10 mouse cellular contexts compared by ENCODE assay signal in the genomic region with DNA sequence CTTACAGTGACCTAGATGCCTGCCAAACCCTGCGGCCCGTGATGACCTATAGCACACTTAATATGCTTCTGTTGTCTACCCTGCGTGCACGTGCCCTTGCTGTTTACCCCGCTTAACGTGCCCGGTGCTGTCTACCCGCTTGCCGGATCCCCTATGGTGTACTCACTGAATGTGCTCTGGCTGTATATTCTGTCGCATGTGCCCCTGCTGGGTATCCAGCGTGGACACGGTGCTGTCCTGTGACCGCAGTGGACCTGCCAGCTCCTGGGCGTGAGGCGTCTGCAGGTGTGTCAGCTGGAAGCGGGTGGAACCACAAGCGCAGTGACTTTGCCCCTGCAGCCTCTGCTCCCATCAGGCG. TPM values are rescaled to one million over a fixed set of nuclear protein-coding genes. Genes with fewer than 3 reads are reported as not detected.
DNase-seq lines count a peak whose midpoint lies in the region; ATAC-seq and TF ChIP-seq lines count a peak whose summit lies in the region.
"Had no signal": no experiment of that assay in that cellular context is flagged by ENCODE, and none has a peak within 500 bp of the region (broad histone marks: within the 10 kb centered on the region; RNA-seq: fewer than 3 reads in every experiment).

A gene (minus strand): TSS at position 289 of the 358 bp plus-strand sequence.

- peaks cover 19% of the 10 kb centered on the region for H3K27me3 ChIP-seq in forebrain, embryonic 12.5 days
- H3K27me3 ChIP-seq in limb, embryonic 14.5 days (ENCODE audit: control insufficient read depth, insufficient read depth, low read length), result peaks cover 16% of the 10 kb centered on the region
- H3K27me3 ChIP-seq in neural tube, embryonic 15.5 days (replicated peaks), result peaks cover 26% of the 10 kb centered on the region

- H3K4me2 ChIP-seq in forebrain, embryonic 12.5 days, result peak within 1 kb of the TSS; percentile 93
- H3K4me2 ChIP-seq in limb, embryonic 14.5 days (replicated peaks; ENCODE audit: low read depth, low read length, severe bottlenecking), result peak within 1 kb of the TSS; percentile 93
- peak within 1 kb of the TSS; percentile 99 for H3K4me2 ChIP-seq in neural tube, embryonic 15.5 days

- TF ChIP-seq POLR2A in bone marrow, adult 2 months (IDR thresholded peaks at IDR 0.05; ENCODE audit: borderline replicate concordance, control insufficient read depth, low read depth, low read length), result no peak; the same call in 1 of the 2 replicates
- no peak for TF ChIP-seq POLR2A in limb, embryonic 14.5 days (IDR thresholded peaks at IDR 0.05; ENCODE audit: borderline replicate concordance, extremely low read depth, insufficient read depth, insufficient read length)

- WGBS in bone marrow, adult 2 months, result 1% methylated on average over 18 of the region's 18 CpGs
- under 1% methylated on average over 18 of the region's 18 CpGs for WGBS in forebrain, embryonic 12.5 days
- WGBS in limb, embryonic 14.5 days, result 2% methylated on average over 18 of the region's 18 CpGs
- under 1% methylated on average over 18 of the region's 18 CpGs for WGBS in neural tube, embryonic 15.5 days

- peak within 1 kb of the TSS; percentile 68 for H3K4me3 ChIP-seq in layer of hippocampus, adult 2 months
- H3K4me3 ChIP-seq in bone marrow, adult 2 months (replicated peaks; ENCODE audit: control insufficient read depth, low read depth, low read length), result peak within 1 kb of the TSS; percentile 14
- peak within 1 kb of the TSS; percentile 43 for H3K4me3 ChIP-seq in forebrain, embryonic 12.5 days (replicated peaks)
- peak within 1 kb of the TSS; percentile 46 for H3K4me3 ChIP-seq in limb, embryonic 14.5 days (replicated peaks; ENCODE audit: low read length)
- H3K4me3 ChIP-seq in neural tube, embryonic 15.5 days (replicated peaks), result peak within 1 kb of the TSS; percentile 56

- no peak for TF ChIP-seq CTCF in layer of hippocampus, adult 2 months (conservative IDR thresholded peaks at IDR 0.05)
- TF ChIP-seq CTCF in bone marrow, adult 2 months (IDR thresholded peaks at IDR 0.05; ENCODE audit: control insufficient read depth, insufficient read depth, low read length), result no peak

- H3K9me3 ChIP-seq in forebrain, embryonic 12.5 days, result no peaks in the 10 kb centered on the region
- no peaks in the 10 kb centered on the region for H3K9me3 ChIP-seq in limb, embryonic 14.5 days (ENCODE audit: control insufficient read depth, low read length)
- H3K9me3 ChIP-seq in neural tube, embryonic 15.5 days (replicated peaks), result no peaks in the 10 kb centered on the region

- no peaks in the 10 kb centered on the region for H3K36me3 ChIP-seq in forebrain, embryonic 12.5 days (replicated peaks)
- no peaks in the 10 kb centered on the region for H3K36me3 ChIP-seq in limb, embryonic 14.5 days (ENCODE audit: control insufficient read depth, insufficient read depth, low read length)
- no peaks in the 10 kb centered on the region for H3K36me3 ChIP-seq in neural tube, embryonic 15.5 days

- H3K9ac ChIP-seq in forebrain, embryonic 12.5 days, result peak within 1 kb of the TSS; percentile 42; the same call in 1 of the 2 replicates
- H3K9ac ChIP-seq in limb, embryonic 14.5 days (ENCODE audit: low read depth, low read length, severe bottlenecking), result peak within 1 kb of the TSS; percentile 40; the same call in 1 of the 2 replicates
- peak within 1 kb of the TSS; percentile 23 for H3K9ac ChIP-seq in neural tube, embryonic 15.5 days (replicated peaks)

- no peak for DNase-seq in layer of hippocampus, adult 2 months (ENCODE audit: low spot score in 2 of 2)
- no peak for DNase-seq in layer of hippocampus, postnatal 10 days (ENCODE audit: low spot score in 2 of 2)
- no peak for DNase-seq in limb, embryonic 14.5 days (ENCODE audit: low spot score)
- DNase-seq in gastrocnemius, adult 8-10 months (ENCODE audit: low spot score in 2 of 2), result no peak
- no peak for DNase-seq in yolk sac, embryonic 10.5 days (ENCODE audit: low spot score)

- H3K4me1 ChIP-seq in bone marrow, adult 2 months (ENCODE audit: control insufficient read depth, insufficient read depth, low read length), result peaks cover 2% of the 10 kb centered on the region
- H3K4me1 ChIP-seq in forebrain, embryonic 12.5 days, result peaks cover 6% of the 10 kb centered on the region
- H3K4me1 ChIP-seq in limb, embryonic 14.5 days (ENCODE audit: control insufficient read depth, insufficient read depth, low read length), result peaks cover 4% of the 10 kb centered on the region
- H3K4me1 ChIP-seq in neural tube, embryonic 15.5 days, result peaks cover 11% of the 10 kb centered on the region

- peak within 1 kb of the TSS; percentile 43; the same call in 1 of the 2 replicates for H3K27ac ChIP-seq in layer of hippocampus, adult 2 months
- no peak within 1 kb of the TSS for H3K27ac ChIP-seq in bone marrow, adult 2 months (ENCODE audit: control insufficient read depth, insufficient read depth, low read depth, low read length, poor library complexity)
- no peak within 1 kb of the TSS for H3K27ac ChIP-seq in forebrain, embryonic 12.5 days
- H3K27ac ChIP-seq in limb, embryonic 14.5 days (replicated peaks; ENCODE audit: low read depth, low read length), result no peak within 1 kb of the TSS
- H3K27ac ChIP-seq in neural tube, embryonic 15.5 days (replicated peaks), result no peak within 1 kb of the TSS

- ATAC-seq in forebrain, embryonic 12.5 days (ENCODE audit: low FRiP score), result peak; percentile 84
- ATAC-seq in limb, embryonic 14.5 days (ENCODE audit: low FRiP score, low read depth), result peak; percentile 51
- ATAC-seq in neural tube, embryonic 15.5 days (ENCODE audit: low FRiP score), result peak; percentile 79

RNA-seq across cellular contexts. Expression of the gene that starts here (rescaled TPM):
- total RNA-seq in layer of hippocampus, adult 2 months (2021), result under 1 TPM; 0.41 to 0.98 TPM
- total RNA-seq in layer of hippocampus, postnatal 10 days (2021), result under 1 TPM in 1 of 2 experiments, not detected in 1; 0.59 TPM
- not detected in 2 replicates for polyA plus RNA-seq in bone marrow, adult 2 months (2011; ENCODE audit: insufficient read depth, insufficient read length, low replicate concordance, missing spikeins)
- 0.17 TPM in 1 of 2 replicates, not detected in the other for polyA plus RNA-seq in forebrain, embryonic 12.5 days (2016; fragmentation: Nextera tagmentation; extraction: Ambion mirVana)
- not detected in 2 replicates for polyA plus RNA-seq in limb, embryonic 14.5 days (2012; rRNA removed)
- polyA plus RNA-seq in limb, embryonic 14.5 days (2014; fragmentation: Nextera tagmentation; extraction: Ambion mirVana), result not detected in 2 replicates
- polyA plus RNA-seq in neural tube, embryonic 15.5 days (2015; fragmentation: Nextera tagmentation; extraction: Ambion mirVana), result 0.13 and 0.36 TPM in 2 replicates
- total RNA-seq in gastrocnemius, adult 8-10 months (2022), result not detected
- total RNA-seq: adrenal gland, postnatal 36 days; neutrophil, adult 5-6 weeks had no signal

Comparison
In these comparisons a context has a peak if more than half of its experiments do, and no peak if none do; other contexts are left out.
1. Peak in ATAC-seq, H3K4me3 ChIP-seq, H3K9ac ChIP-seq and H3K4me2 ChIP-seq in forebrain, embryonic 12.5 days; RNA of the gene not detected or under 1 TPM.
2. Peak in ATAC-seq, H3K4me3 ChIP-seq, H3K9ac ChIP-seq and H3K4me2 ChIP-seq in limb, embryonic 14.5 days; RNA of the gene not detected or under 1 TPM.
3. Peak in ATAC-seq, H3K4me3 ChIP-seq, H3K9ac ChIP-seq and H3K4me2 ChIP-seq in neural tube, embryonic 15.5 days; RNA of the gene not detected or under 1 TPM.
4. H3K4me3 ChIP-seq: peak in every context shown above with its lines; median percentile 68 in layer of hippocampus, adult 2 months; 56 in neural tube, embryonic 15.5 days; 46 in limb, embryonic 14.5 days; 43 in forebrain, embryonic 12.5 days; 14 in bone marrow, adult 2 months.